Mouse (Mus musculus) spleen, adult 18-20 months (tissue): ENCODE results near the gene 1700022I11Rik.

Experiments
- DNase-seq, 2 experiments: peaks; one replicate each; pipeline ENCODE4 v3.0.0; 2022; ENCODE audit warnings: mixed read lengths in 2 of 2

The 1700022I11Rik gene

GRCm38 (mm10) chr4:42969304-42969703 lies at the start of gene 1700022I11Rik:
Gene 1700022I11Rik (plus strand): TSS chr4:42969604.
- no peak for DNase-seq

DNA sequence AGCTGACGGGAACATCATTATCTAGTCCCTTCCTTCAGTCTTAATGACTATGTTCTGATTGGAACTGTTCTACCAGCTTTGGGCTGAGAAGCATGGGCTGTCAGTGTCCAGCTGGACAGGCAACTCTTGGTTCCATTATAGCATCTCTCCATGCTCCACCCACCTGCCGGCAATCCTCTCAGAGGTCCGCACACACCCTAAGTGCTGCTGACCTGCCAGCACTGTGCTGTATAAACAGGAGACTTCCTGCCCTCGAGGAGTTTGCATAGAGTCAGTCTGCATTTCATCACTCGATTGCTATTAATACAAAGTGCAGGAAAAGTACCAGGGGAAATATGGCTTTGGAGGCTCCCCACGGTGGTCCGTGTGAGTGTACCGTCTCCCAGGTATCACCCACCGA lies 48.7 kb upstream of the 1700022I11Rik start:
- DNase-seq: no peak

- no peak for DNase-seq
These were observed 47.9 kb upstream of the 1700022I11Rik start for GRCm38 (mm10) chr4:42921536-42921935.

DNA sequence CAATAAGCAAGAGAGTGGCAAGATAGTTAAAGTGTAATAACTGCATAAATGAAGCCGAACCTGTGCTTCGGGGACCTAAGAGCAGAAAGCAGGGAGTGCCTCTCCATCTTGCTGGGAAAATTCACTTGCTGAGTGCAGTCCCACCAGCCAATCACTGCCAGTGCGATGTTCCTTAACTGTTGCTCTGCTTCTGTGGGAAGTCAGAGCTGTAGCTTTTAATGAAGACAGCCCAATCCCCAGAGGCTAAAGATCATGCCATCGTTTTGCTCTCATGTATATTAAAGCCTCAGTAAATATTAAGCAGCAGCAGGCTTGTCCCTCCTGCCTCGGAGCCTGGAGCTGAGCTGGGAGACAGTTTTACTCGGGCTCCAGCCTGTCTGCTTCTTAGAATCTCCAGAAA lies 47.3 kb upstream of the 1700022I11Rik start:
- DNase-seq: no peak

DNA sequence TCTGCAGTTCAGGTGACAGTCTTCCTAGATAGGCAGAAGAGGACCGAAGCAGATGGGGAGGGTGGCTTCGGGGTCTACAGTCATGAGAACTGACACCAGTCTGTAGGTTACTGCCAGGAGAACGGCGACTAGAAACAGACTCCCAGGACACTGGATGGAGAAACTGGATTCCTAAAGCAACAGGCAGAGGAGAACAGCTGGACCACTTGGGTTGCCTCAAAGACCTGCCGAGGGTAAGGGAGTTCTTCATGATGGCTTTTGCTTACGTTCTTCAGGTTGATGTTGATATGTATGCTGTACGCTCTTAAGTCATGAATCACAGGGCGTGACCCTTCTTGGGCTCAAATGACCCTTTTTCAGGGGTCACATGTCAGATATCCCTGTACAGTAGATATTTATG lies 46.9 kb upstream of the 1700022I11Rik start:
- DNase-seq: no peak

GRCm38 (mm10) chr4:42924095-42924710 lies 45.2 kb upstream of the 1700022I11Rik start:
- DNase-seq: no peak

- DNase-seq: no peak
These were observed 41.2 kb upstream of the 1700022I11Rik start for GRCm38 (mm10) chr4:42928209-42928608.

DNA sequence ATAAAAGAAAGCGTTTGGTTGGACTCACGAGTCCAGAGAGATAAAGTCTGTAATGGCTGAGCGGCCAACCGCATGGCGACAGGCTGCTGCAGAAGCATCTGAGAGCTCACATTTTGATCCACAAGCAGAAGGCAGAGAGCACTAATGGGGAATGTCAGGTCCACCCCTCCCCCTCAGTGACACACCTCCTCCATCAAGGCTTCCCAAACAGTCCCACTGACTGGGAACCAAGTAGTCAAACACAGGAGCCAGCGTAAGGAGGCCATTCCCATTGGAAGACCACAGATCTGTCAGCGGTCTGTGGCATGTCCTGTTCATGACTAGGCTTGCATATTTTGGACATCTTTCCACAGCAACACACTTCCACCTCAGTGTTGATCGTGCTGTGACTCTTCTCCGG lies 40.5 kb upstream of the 1700022I11Rik start:
- DNase-seq: peak in 1 of 2 experiments; percentile 1

DNA sequence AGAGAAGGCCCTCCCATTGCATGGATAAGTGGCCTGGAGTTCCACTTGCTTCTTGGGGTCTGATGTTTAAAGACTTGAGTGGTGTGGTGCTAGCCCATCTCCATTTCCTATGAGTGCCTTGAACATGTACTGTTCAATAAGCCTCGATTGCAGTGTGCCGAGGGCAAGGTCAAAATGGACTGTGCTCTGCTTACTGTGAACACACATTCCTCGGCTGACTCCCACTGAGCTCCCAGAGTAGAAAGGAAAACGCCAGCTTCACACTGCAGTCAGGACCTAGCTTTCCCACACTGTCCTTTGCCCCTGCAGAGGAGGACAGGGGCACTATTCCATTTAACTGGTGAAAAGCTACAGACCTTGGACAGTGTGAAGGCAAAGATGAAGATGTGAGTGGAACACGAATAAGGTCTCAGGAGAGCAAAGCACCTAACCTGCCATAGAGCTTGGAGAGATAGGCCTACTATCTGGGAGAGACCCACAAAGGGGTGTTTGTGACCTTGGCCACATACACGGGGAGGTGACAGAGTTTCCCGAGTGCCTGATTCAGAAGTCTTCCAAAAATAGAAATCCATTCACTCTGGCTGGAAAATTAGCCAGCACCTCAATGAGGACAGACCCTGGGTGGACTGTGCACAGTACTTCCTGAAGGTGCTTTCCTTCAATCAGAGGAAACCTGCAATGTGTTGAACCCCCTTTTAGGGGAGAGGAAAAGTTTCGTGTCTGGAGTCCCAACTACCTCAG lies 37.0 kb upstream of the 1700022I11Rik start:
- DNase-seq: peak in 1 of 2 experiments; percentile 0

- no peak for DNase-seq
These were observed 35.8 kb upstream of the 1700022I11Rik start for GRCm38 (mm10) chr4:42933630-42934029.

GRCm38 (mm10) chr4:42941396-42941795 lies 28.0 kb upstream of the 1700022I11Rik start:
- no peak for DNase-seq

GRCm38 (mm10) chr4:42943341-42943740 lies 26.1 kb upstream of the 1700022I11Rik start:
- DNase-seq: no peak

GRCm38 (mm10) chr4:42944185-42944584 lies 25.2 kb upstream of the 1700022I11Rik start:
- DNase-seq: no peak

DNA sequence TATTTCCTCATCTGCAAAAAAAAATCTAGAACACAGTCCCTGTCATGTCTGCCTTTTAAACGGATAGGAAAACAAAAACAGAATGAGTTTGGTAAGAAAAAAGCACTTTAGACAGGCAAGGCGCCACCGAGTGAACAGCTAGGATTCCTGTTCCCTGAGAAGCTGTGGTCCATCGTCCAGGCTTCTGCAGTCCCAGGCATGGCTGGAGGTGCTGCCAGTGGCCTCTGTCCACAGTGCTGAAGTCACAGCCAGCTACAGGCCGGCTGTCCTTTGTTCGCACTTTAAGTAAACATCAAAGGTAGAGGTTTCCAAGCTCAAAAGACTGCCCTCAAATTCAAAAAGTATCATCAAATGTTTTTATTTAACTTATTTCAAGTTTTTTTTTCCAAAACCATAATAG lies 24.4 kb upstream of the 1700022I11Rik start:
- DNase-seq: no peak

DNA sequence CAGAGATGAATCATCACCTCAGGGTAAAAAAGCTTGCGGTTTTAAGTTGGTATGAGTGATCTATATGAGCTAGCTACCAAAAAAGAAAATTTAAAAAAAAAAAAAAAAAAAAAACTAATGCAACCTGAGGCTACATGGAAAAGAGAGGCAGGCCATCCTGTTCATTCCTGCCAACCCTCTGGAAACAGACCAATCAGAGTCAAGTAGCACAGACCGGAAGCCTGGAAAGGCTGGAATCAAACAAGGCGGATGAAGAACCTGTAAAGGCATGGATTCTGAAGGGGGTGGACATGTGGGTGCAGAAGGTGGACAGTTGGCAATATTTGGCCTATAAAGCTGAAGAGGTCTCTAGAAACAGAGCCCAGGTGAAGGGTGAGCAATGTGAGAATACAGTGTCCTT lies 24.0 kb upstream of the 1700022I11Rik start:
- no peak for DNase-seq

DNA sequence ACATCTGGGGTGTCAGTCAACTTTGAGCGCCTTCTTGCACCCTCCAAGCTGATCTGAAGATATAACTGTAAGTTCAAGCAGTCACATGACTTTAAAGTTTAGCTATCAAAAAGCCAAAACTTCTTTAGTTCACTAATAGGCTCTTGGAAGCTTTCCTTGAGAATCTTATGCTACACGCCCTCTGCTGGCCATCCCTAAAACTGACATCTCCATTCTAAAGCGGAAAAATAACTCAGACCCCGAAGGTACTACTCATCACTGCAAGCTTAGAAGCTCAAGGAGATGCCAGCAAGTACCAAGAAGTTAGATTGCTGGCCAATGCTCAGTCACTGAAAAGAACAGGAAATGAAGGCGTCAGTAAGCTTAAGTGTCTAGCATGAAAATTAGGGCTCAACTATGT lies 23.5 kb upstream of the 1700022I11Rik start:
- DNase-seq: peak in 1 of 2 experiments; percentile 50

GRCm38 (mm10) chr4:42946733-42947290 lies 22.6 kb upstream of the 1700022I11Rik start:
- DNase-seq: no peak

DNA sequence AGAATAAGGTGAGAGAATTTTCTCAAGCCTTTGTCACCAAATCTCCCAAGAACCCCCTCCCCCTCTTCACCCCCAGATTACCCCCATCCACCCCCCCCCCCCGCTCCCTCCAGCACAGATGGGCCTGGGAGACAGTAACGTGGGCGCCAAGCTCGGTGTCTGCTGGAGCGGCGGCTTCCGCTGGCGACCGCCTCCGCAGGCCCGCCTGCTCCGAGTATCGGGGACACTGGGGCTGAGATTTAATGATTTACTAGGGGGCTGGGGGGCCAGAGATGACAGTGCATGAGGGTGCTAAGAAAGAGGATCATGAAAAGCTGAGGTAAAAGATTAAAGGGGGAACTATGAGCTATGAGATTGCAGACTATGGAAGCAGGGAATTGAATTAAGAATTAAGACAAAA lies 20.9 kb upstream of the 1700022I11Rik start:
- DNase-seq: no peak

GRCm38 (mm10) chr4:42949051-42949675 lies 20.2 kb upstream of the 1700022I11Rik start:
- no peak for DNase-seq

- DNase-seq: peak; percentile 96 to 98
These were observed 19.7 kb upstream of the 1700022I11Rik start, which contains the start of gene Dnajb5 for GRCm38 (mm10) chr4:42949676-42950051. Gene Dnajb5 (plus strand): TSS chr4:42949814.

- peak; percentile 85 to 90 for DNase-seq
These were observed 19.3 kb upstream of the 1700022I11Rik start for GRCm38 (mm10) chr4:42950065-42950558.

DNA sequence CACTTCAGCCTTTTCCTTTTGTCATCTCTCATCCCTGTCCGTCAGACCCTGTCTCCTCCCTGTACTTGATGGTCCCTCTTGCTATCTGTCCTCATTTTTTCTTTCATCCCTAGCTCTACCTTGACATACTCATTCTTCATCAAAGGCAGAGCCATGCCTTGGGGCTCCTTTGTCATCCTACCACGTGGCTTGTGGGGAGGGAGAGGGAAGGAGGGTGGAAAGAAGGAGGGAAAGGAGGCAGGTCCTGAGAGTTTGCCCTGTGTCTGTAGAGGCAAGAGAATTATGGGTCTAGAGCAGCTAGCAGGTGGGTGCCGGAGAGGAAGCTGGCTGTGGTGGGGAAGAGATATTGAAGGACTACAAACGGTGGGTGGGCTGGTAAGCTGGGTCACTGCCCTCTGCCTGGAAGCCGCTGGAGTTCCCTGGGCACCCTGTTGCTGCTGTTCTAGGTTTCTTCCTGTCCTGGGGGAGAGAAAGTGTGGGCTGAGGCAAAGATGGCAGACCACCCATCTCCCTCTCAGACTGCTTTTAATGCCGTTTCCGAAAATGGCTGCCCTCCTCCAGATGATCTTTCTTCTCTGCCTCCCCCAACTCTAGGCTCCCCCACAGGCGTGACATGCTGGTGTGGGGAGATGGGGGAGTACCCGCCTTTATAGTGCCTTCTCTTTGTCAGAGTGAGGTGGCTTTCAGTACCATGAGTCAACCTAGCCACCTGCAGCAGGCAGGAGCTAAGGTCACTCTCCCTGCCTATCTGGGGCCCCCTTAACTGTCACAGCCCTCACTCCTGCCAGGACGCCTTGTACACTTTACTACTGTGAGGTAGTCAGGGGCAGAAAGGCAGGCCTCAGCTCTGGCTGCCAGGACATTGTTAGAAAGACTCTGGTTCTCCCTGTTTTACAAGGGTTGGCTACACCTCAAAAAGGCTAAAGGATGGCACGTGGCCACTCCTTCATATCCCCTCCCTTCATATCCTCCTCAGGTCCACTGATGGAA lies 17.9 kb upstream of the 1700022I11Rik start:
- no peak for DNase-seq
